Mouse (Mus musculus) adipocyte (in vitro differentiated cells): Measurements from ENCODE around the gene Cad.

Experiments used
- DNase-seq: peaks from one replicate; pipeline ENCODE4 v3.0.0-alpha.2; 2016; ENCODE audit warnings: low spot score

The Cad gene

DNA sequence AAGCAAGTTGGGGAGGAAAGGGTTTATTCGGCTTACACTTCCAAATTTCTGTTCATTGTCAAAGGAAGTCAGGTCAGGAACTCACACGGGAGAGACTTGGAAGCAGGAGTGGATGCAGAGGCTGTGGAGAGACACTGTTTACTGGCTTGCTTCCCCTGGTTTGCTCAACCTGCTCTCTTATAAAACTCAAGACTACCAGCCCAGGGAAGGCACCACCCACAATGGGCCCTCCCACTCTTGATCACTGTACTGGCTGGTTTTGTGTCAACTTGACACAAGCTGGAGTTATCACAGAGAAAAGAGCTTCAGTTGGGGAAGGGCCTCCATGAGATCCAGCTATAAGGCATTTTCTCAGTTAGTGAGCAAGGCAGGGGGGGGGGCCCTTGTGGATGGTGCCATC lies 16.5 kb downstream of the Cad start:
- peak; percentile 53 for DNase-seq

- no peak for DNase-seq
Measured at GRCm38 (mm10) chr5:31071821-31072220, 17.2 kb downstream of the Cad start.

GRCm38 (mm10) chr5:31073176-31073575 lies 18.6 kb downstream of the Cad start:
- no peak for DNase-seq

DNA sequence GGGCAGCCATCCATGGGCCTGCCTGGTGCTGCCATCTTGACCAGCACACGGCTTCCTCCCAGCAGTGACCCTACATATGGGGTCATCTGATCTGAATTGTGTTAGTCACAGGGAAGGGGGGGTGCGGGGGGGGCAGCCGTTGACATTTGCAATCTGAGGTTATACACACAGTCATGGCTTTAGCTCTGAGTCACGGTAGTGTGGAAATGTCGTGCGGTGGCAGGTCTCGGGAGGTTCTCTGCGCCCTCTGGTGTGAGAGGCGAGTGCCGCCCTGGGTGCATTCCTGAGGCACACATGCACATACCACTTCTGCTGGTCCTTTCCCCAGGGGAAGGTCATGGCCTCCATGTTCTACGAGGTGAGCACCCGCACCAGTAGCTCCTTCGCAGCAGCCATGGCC lies 21.8 kb downstream of the Cad start:
- DNase-seq, result no peak

DNA sequence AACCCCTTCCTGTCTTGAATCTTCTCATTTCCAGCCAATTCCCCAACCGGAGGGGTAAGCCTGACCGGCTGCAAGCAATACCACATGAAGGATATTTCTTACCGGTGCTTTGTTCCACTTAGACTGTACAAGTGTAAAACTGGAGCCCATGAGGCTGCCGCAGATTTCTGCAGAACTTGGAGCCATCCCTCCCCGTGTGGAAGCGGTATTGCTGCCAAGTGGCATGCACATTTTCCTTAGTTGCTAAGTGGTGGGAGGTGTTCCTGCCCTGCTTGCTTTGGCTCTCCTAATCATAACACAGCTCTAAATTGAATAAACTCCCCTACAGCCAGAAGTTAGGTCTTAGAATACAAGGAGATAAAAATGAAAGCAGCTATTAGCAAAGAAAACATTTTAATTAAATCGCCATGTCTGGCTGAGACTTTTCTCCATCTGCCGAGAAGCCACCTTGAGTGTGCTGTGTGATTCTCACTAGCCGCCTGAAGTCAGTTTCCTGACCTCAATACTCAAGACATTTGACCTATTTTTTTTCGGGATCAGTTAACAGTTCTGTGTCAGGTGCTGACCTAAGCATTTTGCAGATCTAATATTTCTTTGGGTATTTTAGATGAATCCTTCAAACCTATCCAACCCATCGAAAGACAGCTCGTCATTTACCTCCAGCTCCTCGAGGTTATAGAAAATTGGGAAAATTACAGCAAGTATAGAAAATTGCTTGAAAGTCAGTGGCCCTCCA lies 25.6 kb downstream of the Cad start:
- no peak for DNase-seq

- no peak for DNase-seq
Measured at GRCm38 (mm10) chr5:31080795-31081164, 26.2 kb downstream of the Cad start.

DNA sequence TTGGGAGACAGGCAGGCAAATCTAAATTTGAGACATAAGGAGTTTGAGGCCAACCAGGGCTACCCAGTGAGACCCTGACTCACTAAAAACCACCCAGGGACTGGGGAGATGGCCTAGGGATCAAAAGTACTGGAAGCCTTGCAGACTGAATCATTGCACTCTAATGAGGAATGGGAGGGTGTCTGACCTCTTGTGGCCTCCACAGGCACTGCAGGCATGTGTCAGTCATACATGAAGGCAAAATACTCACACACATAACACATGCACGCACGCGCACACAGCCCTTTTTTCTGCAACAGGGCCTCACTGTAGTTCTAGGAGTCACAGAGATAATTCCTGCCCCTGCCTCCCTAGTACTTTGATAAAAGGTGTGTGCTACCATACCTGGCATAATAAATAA lies 26.8 kb downstream of the Cad start:
- DNase-seq, result peak; percentile 51

DNA sequence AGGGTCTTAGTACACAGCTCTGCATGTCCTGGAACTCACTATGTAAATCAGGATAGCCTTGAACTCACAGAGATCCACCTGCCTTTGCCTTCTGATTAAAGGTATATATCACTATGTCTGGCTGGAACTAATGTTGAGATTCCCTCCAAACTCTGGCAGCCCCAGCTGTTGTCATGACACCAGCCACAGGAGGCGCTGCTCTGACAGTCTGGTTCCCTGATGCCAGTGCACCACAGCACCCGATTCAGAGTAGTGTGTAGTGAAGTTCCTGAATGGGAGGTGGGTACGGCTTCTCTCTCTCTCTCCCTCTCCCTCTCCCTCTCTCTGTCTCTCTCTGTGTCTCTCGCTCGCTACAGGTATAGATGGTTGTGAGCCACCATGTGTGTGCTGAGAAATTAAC lies 27.8 kb downstream of the Cad start:
- DNase-seq, result peak; percentile 47

- no peak for DNase-seq
Measured at GRCm38 (mm10) chr5:31082935-31083625, 28.5 kb downstream of the Cad start.

- DNase-seq, result no peak
Measured at GRCm38 (mm10) chr5:31083949-31084348, 29.4 kb downstream of the Cad start.

DNA sequence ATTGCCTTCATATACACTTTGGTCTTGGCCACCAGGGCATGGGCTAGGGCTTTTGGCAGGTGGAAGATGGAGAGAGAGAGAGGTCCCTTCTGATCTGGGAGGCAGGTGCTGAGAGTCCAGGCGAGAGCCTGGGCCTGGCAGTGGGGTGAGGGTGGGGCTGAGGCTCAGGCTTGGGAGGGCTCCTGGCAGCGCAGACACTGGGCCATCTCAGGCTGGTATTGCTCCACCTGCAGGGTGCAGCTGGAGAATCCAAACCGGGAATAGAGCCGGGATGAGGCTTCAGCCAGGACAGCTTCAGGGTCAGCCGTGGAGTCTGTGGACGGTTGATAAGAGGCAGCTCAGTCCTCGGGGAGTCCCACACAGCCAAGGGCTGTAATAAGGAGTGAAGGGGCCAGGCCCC lies 32.0 kb downstream of the Cad start:
- DNase-seq, result no peak

- no peak for DNase-seq
Measured at GRCm38 (mm10) chr5:31087131-31087530, 32.6 kb downstream of the Cad start.

DNA sequence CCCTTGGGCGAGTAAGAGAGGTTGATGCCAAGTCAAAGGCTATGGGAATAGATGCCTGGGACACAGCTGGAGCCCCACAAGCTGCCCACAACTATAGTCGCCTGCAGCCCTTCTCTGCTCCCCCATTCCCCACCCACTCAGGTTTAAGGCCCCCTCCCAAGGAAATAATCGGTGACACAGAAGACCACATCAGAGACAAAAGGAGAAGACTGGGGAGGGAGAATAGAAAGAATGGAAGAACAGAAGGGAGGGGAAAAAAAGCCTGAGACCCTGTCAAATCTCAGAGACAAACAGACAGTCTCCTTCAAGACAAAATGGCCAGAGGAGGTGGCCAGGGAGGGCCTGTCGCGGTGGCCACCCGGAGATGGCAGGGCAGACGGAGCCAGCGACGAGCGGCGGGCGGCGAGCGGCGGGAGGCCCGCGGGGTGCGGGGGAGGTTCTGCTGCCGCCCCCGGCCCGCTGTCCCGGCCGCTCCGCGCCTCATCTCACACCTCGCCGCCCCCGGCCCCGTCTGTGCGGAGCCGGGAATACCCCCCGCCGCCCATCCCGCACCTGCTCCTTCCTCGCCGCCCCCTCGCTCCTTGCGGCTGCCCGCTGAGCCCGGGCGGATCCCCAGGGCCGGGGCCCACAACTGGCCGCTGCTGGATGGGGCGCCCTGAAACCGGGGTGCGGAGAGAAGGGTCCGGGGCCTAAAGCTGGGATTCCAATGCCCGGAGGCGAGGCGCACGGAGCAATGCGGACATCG lies 37.8 kb downstream of the Cad start:
- DNase-seq, result no peak

- DNase-seq, result no peak
Measured at GRCm38 (mm10) chr5:31093151-31094041, 38.8 kb downstream of the Cad start.

DNA sequence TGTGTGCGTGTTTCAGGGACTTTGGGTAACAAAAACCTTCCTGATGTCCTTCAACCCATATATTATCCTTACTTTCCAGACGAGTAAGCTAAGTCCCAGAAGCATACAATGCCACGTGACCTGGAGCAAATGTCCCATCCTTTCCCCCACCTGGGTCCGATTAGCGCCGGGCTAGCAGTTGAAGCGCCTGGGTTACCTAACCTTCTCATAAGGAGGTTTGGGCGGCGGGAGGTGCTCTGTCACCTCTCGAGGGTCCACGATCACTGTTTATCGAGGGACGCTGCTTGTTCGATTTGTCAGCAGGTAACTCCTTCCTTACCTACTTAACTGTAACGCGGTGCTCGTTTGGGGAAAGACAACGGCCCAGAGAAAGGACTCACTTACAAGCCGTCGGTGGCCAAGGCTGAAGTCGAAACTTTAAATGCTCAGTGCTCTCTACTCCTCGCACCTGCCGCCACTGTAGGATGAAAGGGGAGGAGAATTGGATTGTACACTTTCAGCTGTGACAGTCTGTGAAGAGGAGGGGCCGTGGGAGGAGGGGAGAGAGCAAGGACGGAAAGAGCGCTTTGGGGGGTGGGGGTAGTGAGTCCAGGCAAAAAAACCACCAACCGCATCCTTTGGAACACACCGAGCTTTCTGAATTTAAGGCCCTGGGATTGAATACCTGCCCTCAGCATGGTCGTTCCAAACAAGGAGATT lies 39.7 kb downstream of the Cad start:
- no peak for DNase-seq

DNA sequence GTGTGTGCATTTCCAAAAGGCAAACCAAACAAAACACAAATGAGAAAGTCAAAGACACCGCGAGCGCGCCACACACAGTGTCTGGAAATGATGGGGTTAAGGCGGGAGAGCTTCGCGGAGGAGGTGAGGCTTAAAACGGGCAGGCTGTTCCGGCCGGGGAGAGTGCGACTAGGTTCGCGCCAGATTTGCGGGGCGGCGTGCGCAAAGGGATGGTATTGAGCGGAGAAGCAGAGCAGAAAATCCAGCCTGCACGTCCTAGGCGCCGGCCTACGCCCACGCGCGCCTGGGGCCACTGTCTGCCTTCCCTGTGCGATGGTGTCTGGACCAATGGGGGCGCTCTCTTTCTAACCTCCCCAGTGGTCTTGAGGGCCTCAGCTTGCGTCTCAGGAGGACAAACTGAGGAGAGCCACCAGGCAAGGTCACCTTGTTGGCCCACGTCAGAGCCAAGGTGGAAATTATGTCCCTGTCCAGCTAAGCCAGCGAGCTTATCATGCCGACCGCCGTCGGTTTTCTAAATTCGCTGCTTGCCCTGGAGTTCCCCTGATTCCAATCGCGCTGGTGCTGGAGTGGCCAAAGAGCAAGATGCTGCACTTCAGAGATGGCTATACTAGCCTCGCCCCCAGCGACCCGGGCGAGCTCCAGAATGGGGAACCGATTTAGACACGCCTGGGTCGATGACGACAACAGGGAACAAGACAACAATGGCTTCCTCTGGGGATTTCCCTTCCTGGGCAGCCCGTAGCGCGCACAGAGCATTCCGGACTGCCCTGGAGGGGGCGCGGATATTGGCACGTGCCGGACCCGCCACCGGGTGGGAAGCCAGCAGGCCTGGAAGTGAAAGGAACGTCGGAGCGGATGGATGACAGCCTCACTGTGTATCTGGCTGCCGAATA lies 40.5 kb downstream of the Cad start:
- no peak for DNase-seq

- no peak for DNase-seq
Measured at GRCm38 (mm10) chr5:31095711-31096480, 41.3 kb downstream of the Cad start.

DNA sequence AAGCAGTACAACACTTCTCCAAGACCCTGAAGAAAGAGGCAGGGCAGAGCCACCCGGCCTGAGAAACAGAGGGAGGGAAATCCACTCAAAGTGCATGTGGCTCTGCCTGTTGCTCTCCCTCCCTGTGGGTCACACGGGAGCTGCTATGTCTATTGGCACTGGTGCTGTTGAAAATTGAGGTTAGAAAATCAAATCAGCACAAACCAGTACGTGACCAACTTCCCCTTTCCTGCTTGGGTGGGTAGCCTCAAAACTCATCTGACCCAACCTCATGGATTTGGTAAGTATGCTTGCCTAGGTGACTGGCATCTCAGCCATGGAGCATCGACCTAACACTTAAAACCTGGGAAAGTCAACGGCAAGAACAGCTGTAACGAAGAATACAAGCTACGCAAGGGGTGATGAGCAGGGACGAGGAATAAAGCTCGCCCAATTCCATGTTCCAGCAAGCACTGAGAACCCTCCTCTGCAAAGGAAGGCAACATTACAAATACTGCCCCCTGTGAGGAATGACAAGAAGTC lies 51.3 kb downstream of the Cad start, which contains the start of gene Dnajc5g:
Gene Dnajc5g, plus strand, starts transcription at position 472 of the 522 bp plus-strand sequence.
- no peak for DNase-seq

- DNase-seq, result no peak
Measured at GRCm38 (mm10) chr5:31108000-31108490, 53.5 kb downstream of the Cad start, which contains the start of gene Slc30a3. TSS of gene Slc30a3 (minus strand) at chr5:31108237.
